Mouse (Mus musculus) kidney, postnatal 0 days (tissue): Measurements from ENCODE around the gene Tbc1d9. TPM values are rescaled to one million over a fixed set of nuclear protein-coding genes. Genes with fewer than 3 reads are reported as not detected.

Source experiments
- ATAC-seq: fragments of 200-750 bp; cut with Nextera tagmentation; replicated peaks from 2 replicates; pipeline ENCODE4 v1.8.0; 2017; ENCODE audit warnings: low read depth, moderate number of reproducible peaks, moderate TSS enrichment, moderate library complexity; ENCODE audit not compliant: low FRiP score
- DNase-seq: peaks from one replicate; pipeline ENCODE4 v3.0.0-alpha.2; 2016; ENCODE audit warnings: low spot score
- H3K27ac ChIP-seq: fragments of 300-500 bp; sonication (generic); 2 replicates; pipeline ENCODE4 v1.5.1; 2014; ENCODE audit warnings: mild to moderate bottlenecking
- H3K27me3 ChIP-seq: fragments of 300-500 bp; sonication (generic); 2 replicates; pipeline ENCODE4 v1.6.1; 2014; ENCODE audit warnings: low read length, mixed read lengths; ENCODE audit not compliant: insufficient read depth
- H3K36me3 ChIP-seq: fragments of 300-500 bp; sonication (generic); 2 replicates; pipeline ENCODE4 v1.6.1; 2014; ENCODE audit warnings: low read length, mixed read lengths; ENCODE audit not compliant: insufficient read depth
- H3K4me1 ChIP-seq: fragments of 300-500 bp; sonication (generic); replicated peaks from 2 replicates; pipeline ENCODE4 v1.6.1; 2014; ENCODE audit warnings: antibody characterized with exemption, low read length, mixed read lengths; ENCODE audit not compliant: insufficient read depth
- H3K4me2 ChIP-seq: fragments of 300-500 bp; sonication (generic); 2 replicates; pipeline ENCODE4 v1.6.1; 2014; ENCODE audit warnings: mild to moderate bottlenecking, low read length, moderate library complexity, mixed read lengths
- H3K4me3 ChIP-seq: fragments of 300-500 bp; sonication (generic); replicated peaks from 2 replicates; pipeline ENCODE4 v1.5.1; 2014; ENCODE audit warnings: low read depth, low read length
- H3K9ac ChIP-seq: fragments of 300-500 bp; sonication (generic); 2 replicates; pipeline ENCODE4 v1.6.1; 2014; ENCODE audit warnings: low read depth, low read length
- H3K9me3 ChIP-seq: fragments of 300-500 bp; sonication (generic); replicated peaks from 2 replicates; pipeline ENCODE4 v1.6.1; 2016; ENCODE audit warnings: low read length, inconsistent platforms, mixed read lengths
- CTCF ChIP-seq: IDR thresholded peaks from 2 replicates; pipeline ENCODE4 v1.5.1; 2016; ENCODE audit warnings: antibody characterized with exemption, low read depth, mild to moderate bottlenecking, moderate library complexity
- WGBS: fragments of 180-500 bp; shearing (Covaris S2); extraction: QIAGEN DNeasy Blood & Tissue Kit; methylation state at CpG from one replicate; pipeline ENCODE4 v1.1.7; 2014; 5-methylcytosine and 5-hydroxymethylcytosine counted together
- polyA plus RNA-seq: library from polyadenylated mRNA; unstranded; fragments of >200 nt; fragmentation: Nextera tagmentation; extraction: Ambion mirVana; gene quantifications from 2 replicates; pipeline ENCODE4 v1.2.1, GENCODE M21; 2015

Tbc1d9 gene
- polyA plus RNA-seq, 1 experiment from 2014 or later: 1.7 TPM

GRCm38 (mm10) chr8:83219392-83219791, 54.2 kb downstream of the Tbc1d9 start:
- no peaks in the 10 kb centered on the region for H3K9me3 ChIP-seq

GRCm38 (mm10) chr8:83220746-83221145, 55.6 kb downstream of the Tbc1d9 start:
- ATAC-seq: no peak
- Histone ChIP-seq H3K4me2 (no peak overlapping the region), H3K9ac (no peak overlapping the region), H3K27me3 (no peaks in the 10 kb centered on the region), H3K4me1 (no peaks in the 10 kb centered on the region), H3K36me3 (no peaks in the 10 kb centered on the region), H3K4me3 (no peak overlapping the region), H3K9me3 (no peaks in the 10 kb centered on the region), H3K27ac (no peak overlapping the region)
- no peak for DNase-seq
- 82% methylated on average over 3 of the region's 3 CpGs for WGBS
- no peak for TF ChIP-seq CTCF

More at GRCm38 (mm10) chr8:83219392-83219791, 54.2 kb downstream of the Tbc1d9 start:
- DNase-seq: no peak
- Histone ChIP-seq H3K9ac (no peak overlapping the region), H3K4me2 (no peak overlapping the region), H3K4me1 (no peaks in the 10 kb centered on the region), H3K36me3 (no peaks in the 10 kb centered on the region), H3K27me3 (no peaks in the 10 kb centered on the region), H3K27ac (no peak overlapping the region), H3K4me3 (no peak overlapping the region)
- no peak for TF ChIP-seq CTCF
- WGBS: 90% methylated on average over 8 of the region's 8 CpGs
- no peak for ATAC-seq

DNA sequence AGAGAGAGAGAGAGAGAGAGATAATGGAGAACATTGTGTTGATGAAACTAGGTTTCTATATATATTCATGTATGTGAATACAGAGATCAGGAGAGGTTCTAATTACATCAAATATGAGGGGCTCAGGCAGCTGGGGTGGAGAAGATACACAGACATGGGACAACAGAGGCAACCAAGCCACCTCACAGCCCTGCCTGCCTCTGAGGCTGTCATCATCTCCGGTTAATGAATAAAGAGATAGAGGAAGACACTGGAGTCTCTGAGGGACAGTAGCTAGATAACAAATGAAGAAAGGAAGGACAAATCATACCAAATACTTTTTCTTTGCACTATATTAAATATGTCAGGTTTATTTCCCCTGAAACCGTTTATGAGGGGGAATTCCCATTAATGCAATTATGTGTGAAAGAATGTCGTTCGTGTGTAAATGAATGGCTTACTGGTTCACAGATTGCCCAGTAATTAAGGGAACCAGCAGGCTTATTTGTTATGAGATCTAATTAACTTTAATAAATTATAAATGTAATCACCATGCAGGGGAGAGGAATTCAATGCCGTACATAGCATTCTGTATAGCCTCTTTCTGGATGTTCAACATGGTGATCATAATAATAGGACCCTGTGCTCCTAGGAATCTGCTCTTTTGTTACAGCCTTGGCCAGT, 59.7 kb downstream of the Tbc1d9 start:
- DNase-seq (no peak), ATAC-seq (no peak)
- no peak overlapping the region for H3K9ac ChIP-seq
- no peaks in the 10 kb centered on the region for H3K9me3 ChIP-seq
- H3K4me3 ChIP-seq: no peak overlapping the region
- H3K27me3 ChIP-seq: no peaks in the 10 kb centered on the region
- TF ChIP-seq CTCF: no peak
- no peak overlapping the region for H3K27ac ChIP-seq
- no peak overlapping the region for H3K4me2 ChIP-seq
- no peaks in the 10 kb centered on the region for H3K36me3 ChIP-seq
- WGBS: 64% methylated on average over 5 of the region's 5 CpGs
- H3K4me1 ChIP-seq: no peaks in the 10 kb centered on the region

DNA sequence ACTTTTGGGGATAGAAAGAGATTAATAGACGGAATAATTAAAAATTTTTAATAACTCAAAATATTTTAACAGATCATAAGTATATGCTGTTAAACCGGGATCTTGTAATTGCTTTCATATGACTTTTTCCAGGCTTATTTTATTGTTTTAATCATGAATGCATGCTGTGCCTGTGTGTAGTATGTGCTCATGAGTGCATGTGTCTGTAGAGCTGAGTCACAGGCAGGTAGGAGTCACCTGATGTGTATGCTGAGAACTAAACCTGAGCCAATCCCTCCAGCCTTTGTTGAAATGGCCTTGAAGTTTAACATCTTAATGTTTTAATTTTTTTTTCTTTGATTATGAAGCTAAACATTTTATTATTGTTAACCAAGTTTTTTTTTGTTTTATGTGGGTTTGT, 60.4 kb downstream of the Tbc1d9 start:
- ATAC-seq: no peak
- no peaks in the 10 kb centered on the region for H3K36me3 ChIP-seq
- no peak for TF ChIP-seq CTCF
- 95% methylated on average over 2 of the region's 2 CpGs for WGBS
- H3K9ac ChIP-seq: no peak overlapping the region
- H3K9me3 ChIP-seq: no peaks in the 10 kb centered on the region
- no peak overlapping the region for H3K4me3 ChIP-seq
- H3K4me2 ChIP-seq: no peak overlapping the region
- no peaks in the 10 kb centered on the region for H3K4me1 ChIP-seq
- H3K27ac ChIP-seq: no peak overlapping the region
- no peaks in the 10 kb centered on the region for H3K27me3 ChIP-seq
- no peak for DNase-seq

DNA sequence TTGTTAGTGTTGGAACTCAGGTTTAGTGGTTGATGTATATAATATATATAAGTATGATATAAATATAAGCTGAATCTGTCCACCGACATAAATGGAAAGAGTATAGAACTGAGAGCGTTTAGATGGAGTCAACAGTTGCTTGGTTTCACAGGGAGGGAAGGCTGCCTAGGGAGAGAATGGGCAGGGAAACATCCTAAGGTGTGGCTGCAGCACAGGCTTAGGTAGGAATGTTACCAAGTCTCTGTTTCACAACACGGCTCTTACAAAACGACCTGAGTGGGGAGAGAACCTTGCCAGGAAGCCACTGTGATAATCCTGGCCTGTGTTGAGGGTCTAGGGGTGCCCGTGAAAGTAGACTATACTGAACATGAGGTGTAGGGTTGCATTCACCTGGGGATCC, 62.2 kb downstream of the Tbc1d9 start:
- Histone ChIP-seq H3K9ac (no peak overlapping the region), H3K9me3 (no peaks in the 10 kb centered on the region), H3K27me3 (no peaks in the 10 kb centered on the region), H3K36me3 (no peaks in the 10 kb centered on the region), H3K4me3 (no peak overlapping the region), H3K27ac (no peak overlapping the region), H3K4me2 (no peak overlapping the region), H3K4me1 (no peaks in the 10 kb centered on the region)
- WGBS: 86% methylated on average over 5 of the region's 5 CpGs
- no peak for TF ChIP-seq CTCF
- ATAC-seq (no peak), DNase-seq (no peak)

GRCm38 (mm10) chr8:83233099-83233498, 67.9 kb downstream of the Tbc1d9 start:
- Histone ChIP-seq H3K9me3 (no peaks in the 10 kb centered on the region), H3K27me3 (no peaks in the 10 kb centered on the region), H3K36me3 (no peaks in the 10 kb centered on the region), H3K4me2 (no peak overlapping the region), H3K4me1 (no peaks in the 10 kb centered on the region), H3K27ac (no peak overlapping the region), H3K9ac (no peak overlapping the region), H3K4me3 (no peak overlapping the region)
- ATAC-seq (no peak), DNase-seq (peak; percentile 2)
- 54% methylated on average over 4 of the region's 4 CpGs for WGBS
- no peak for TF ChIP-seq CTCF

DNA sequence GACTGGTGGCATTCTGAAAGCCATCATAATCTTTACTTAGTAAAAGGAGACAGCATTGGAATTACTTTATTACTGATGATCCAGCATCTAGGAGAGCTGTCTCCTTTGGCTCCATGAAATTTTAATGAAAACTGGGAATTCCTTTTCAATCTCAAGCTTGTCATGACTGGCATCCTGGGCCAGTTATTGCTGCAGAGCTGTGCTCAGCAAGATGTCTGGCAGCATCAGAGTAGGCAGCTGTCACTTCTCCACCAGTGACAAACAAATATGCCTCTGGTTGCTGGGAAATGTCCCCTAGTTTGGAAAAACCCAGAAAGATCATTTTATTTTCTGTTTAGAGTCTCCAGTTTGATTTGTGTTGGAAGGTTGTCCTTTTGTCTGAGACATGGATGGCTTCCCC, 74.2 kb downstream of the Tbc1d9 start:
- Histone ChIP-seq H3K4me3 (no peak overlapping the region), H3K4me1 (no peaks in the 10 kb centered on the region), H3K9me3 (no peaks in the 10 kb centered on the region), H3K4me2 (no peak overlapping the region), H3K27me3 (no peaks in the 10 kb centered on the region), H3K36me3 (no peaks in the 10 kb centered on the region), H3K9ac (no peak overlapping the region), H3K27ac (no peak overlapping the region)
- ATAC-seq (no peak), DNase-seq (no peak)
- TF ChIP-seq CTCF: no peak
